Mouse (Mus musculus): Measurements from ENCODE around the gene Foxg1.

DNA sequence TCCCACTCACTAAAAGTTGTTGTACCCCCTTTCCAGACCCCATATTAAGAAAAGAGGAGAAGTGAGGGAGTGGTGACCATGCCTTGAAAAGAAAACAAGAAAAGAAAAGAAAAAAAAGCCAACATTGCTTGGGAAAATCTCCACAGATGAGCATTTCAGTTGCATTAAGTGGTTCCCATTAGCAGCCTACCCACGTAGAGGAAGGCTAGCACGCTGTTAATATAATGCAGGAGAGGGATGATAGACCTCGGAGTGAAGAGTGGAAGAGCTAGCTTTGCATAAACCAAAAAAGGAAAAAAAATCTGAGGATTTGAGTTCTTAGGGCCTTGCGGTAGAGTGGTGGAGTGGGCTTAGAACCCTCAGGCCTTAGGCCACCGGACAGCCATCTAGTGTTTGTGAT, 9.3 kb upstream of the Foxg1 start:
- TF ChIP-seq CTCF (IDR thresholded peaks at IDR 0.05) (no peak), EP300 (IDR thresholded peaks at IDR 0.05) (no peak)

Data from lung, postnatal 0 days (tissue).